Mouse (Mus musculus): ENCODE data around the gene Wdr75. TPM values are rescaled to one million over a fixed set of nuclear protein-coding genes. Genes with fewer than 3 reads are reported as not detected.

Wdr75 gene
- 45.4 and 51.3 TPM in 2 replicates for polyA plus RNA-seq (2015; fragmentation: Nextera tagmentation; extraction: Ambion mirVana)

- Histone ChIP-seq H3K9ac (ENCODE audit: low read depth, low read length) (peak within 1 kb of the TSS; percentile 92), H3K9me3 (ENCODE audit: control insufficient read depth, low read length) (no peaks in the 10 kb centered on the region), H3K4me1 (ENCODE audit: control insufficient read depth, insufficient read depth, low read length) (peaks cover 8% of the 10 kb centered on the region; the same call in 1 of the 2 replicates), H3K27me3 (replicated peaks; ENCODE audit: control insufficient read depth, insufficient read depth, low read length) (no peaks in the 10 kb centered on the region), H3K36me3 (ENCODE audit: control insufficient read depth, insufficient read depth, low read length) (no peaks in the 10 kb centered on the region), H3K27ac (ENCODE audit: low read length) (peak within 1 kb of the TSS; percentile 95), H3K4me2 (ENCODE audit: low read depth, low read length) (peak within 1 kb of the TSS; percentile 69), H3K4me3 (ENCODE audit: low read length) (peak within 1 kb of the TSS; percentile 88)
- peak; percentile 100 for ATAC-seq
- under 1% methylated on average over 70 of the region's 70 CpGs for WGBS
Observed at GRCm38 (mm10) chr1:45794969-45795908, at the start of gene Wdr75. Gene Wdr75, plus strand, starts transcription at chr1:45795166.

- H3K27ac ChIP-seq (ENCODE audit: low read length), result peak overlapping the region; percentile 40
Observed at GRCm38 (mm10) chr1:45755902-45756301, 39.1 kb upstream of the Wdr75 start.

GRCm38 (mm10) chr1:45756707-45757106 lies 38.3 kb upstream of the Wdr75 start:
- no peak for ATAC-seq
- no peak overlapping the region for H3K27ac ChIP-seq (ENCODE audit: low read length)
- no peaks in the 10 kb centered on the region for H3K36me3 ChIP-seq (ENCODE audit: control insufficient read depth, insufficient read depth, low read length)
- no peaks in the 10 kb centered on the region for H3K9me3 ChIP-seq (ENCODE audit: control insufficient read depth, low read length)
- no peak overlapping the region for H3K9ac ChIP-seq (ENCODE audit: low read depth, low read length)
- H3K27me3 ChIP-seq (replicated peaks; ENCODE audit: control insufficient read depth, insufficient read depth, low read length), result no peaks in the 10 kb centered on the region
- H3K4me1 ChIP-seq (ENCODE audit: control insufficient read depth, insufficient read depth, low read length), result no peaks in the 10 kb centered on the region
- no peak overlapping the region for H3K4me2 ChIP-seq (ENCODE audit: low read depth, low read length)
- no peak overlapping the region for H3K4me3 ChIP-seq (ENCODE audit: low read length)

More at GRCm38 (mm10) chr1:45755902-45756301, 39.1 kb upstream of the Wdr75 start:
- Histone ChIP-seq H3K4me1 (ENCODE audit: control insufficient read depth, insufficient read depth, low read length) (no peaks in the 10 kb centered on the region), H3K9ac (ENCODE audit: low read depth, low read length) (no peak overlapping the region), H3K4me3 (ENCODE audit: low read length) (no peak overlapping the region), H3K27me3 (replicated peaks; ENCODE audit: control insufficient read depth, insufficient read depth, low read length) (no peaks in the 10 kb centered on the region), H3K4me2 (ENCODE audit: low read depth, low read length) (no peak overlapping the region), H3K36me3 (ENCODE audit: control insufficient read depth, insufficient read depth, low read length) (no peaks in the 10 kb centered on the region), H3K9me3 (ENCODE audit: control insufficient read depth, low read length) (no peaks in the 10 kb centered on the region)
- no peak for ATAC-seq

GRCm38 (mm10) chr1:45758011-45758410 lies 37.0 kb upstream of the Wdr75 start:
- Histone ChIP-seq H3K4me3 (ENCODE audit: low read length) (no peak overlapping the region), H3K36me3 (ENCODE audit: control insufficient read depth, insufficient read depth, low read length) (no peaks in the 10 kb centered on the region), H3K27ac (ENCODE audit: low read length) (peak overlapping the region; percentile 13; the same call in 1 of the 2 replicates), H3K9ac (ENCODE audit: low read depth, low read length) (no peak overlapping the region), H3K27me3 (replicated peaks; ENCODE audit: control insufficient read depth, insufficient read depth, low read length) (no peaks in the 10 kb centered on the region), H3K4me1 (ENCODE audit: control insufficient read depth, insufficient read depth, low read length) (no peaks in the 10 kb centered on the region), H3K9me3 (ENCODE audit: control insufficient read depth, low read length) (no peaks in the 10 kb centered on the region), H3K4me2 (ENCODE audit: low read depth, low read length) (no peak overlapping the region)
- no peak for ATAC-seq
- WGBS, result 83% methylated on average over 1 of the region's 1 CpGs

- H3K27me3 ChIP-seq (replicated peaks; ENCODE audit: control insufficient read depth, insufficient read depth, low read length), result no peaks in the 10 kb centered on the region
- peak; percentile 87 for ATAC-seq
- H3K27ac ChIP-seq (ENCODE audit: low read length), result peak overlapping the region; percentile 89
- H3K9ac ChIP-seq (ENCODE audit: low read depth, low read length), result no peak overlapping the region
- H3K4me3 ChIP-seq (ENCODE audit: low read length), result no peak overlapping the region
- no peaks in the 10 kb centered on the region for H3K4me1 ChIP-seq (ENCODE audit: control insufficient read depth, insufficient read depth, low read length)
- 32% methylated on average over 4 of the region's 4 CpGs for WGBS
- H3K4me2 ChIP-seq (ENCODE audit: low read depth, low read length), result no peak overlapping the region
- H3K9me3 ChIP-seq (ENCODE audit: control insufficient read depth, low read length), result no peaks in the 10 kb centered on the region
- H3K36me3 ChIP-seq (ENCODE audit: control insufficient read depth, insufficient read depth, low read length), result no peaks in the 10 kb centered on the region
Observed at GRCm38 (mm10) chr1:45760667-45761467, 34.1 kb upstream of the Wdr75 start.

GRCm38 (mm10) chr1:45761468-45761795 lies 33.5 kb upstream of the Wdr75 start:
- H3K9ac ChIP-seq (ENCODE audit: low read depth, low read length), result no peak overlapping the region
- no peaks in the 10 kb centered on the region for H3K4me1 ChIP-seq (ENCODE audit: control insufficient read depth, insufficient read depth, low read length)
- peak; percentile 72; the same call in 1 of the 2 replicates for ATAC-seq
- no peaks in the 10 kb centered on the region for H3K9me3 ChIP-seq (ENCODE audit: control insufficient read depth, low read length)
- H3K36me3 ChIP-seq (ENCODE audit: control insufficient read depth, insufficient read depth, low read length), result no peaks in the 10 kb centered on the region
- no peak overlapping the region for H3K4me3 ChIP-seq (ENCODE audit: low read length)
- H3K27ac ChIP-seq (ENCODE audit: low read length), result peak overlapping the region; percentile 89
- no peaks in the 10 kb centered on the region for H3K27me3 ChIP-seq (replicated peaks; ENCODE audit: control insufficient read depth, insufficient read depth, low read length)
- H3K4me2 ChIP-seq (ENCODE audit: low read depth, low read length), result no peak overlapping the region
- 31% methylated on average over 1 of the region's 1 CpGs for WGBS

- H3K4me2 ChIP-seq (ENCODE audit: low read depth, low read length), result no peak overlapping the region
- H3K9ac ChIP-seq (ENCODE audit: low read depth, low read length), result no peak overlapping the region
- H3K27ac ChIP-seq (ENCODE audit: low read length), result no peak overlapping the region; the same call in 1 of the 2 replicates
- H3K9me3 ChIP-seq (ENCODE audit: control insufficient read depth, low read length), result no peaks in the 10 kb centered on the region
- peak; percentile 60; the same call in 1 of the 2 replicates for ATAC-seq
- H3K4me3 ChIP-seq (ENCODE audit: low read length), result no peak overlapping the region
- no peaks in the 10 kb centered on the region for H3K27me3 ChIP-seq (replicated peaks; ENCODE audit: control insufficient read depth, insufficient read depth, low read length)
- H3K4me1 ChIP-seq (ENCODE audit: control insufficient read depth, insufficient read depth, low read length), result no peaks in the 10 kb centered on the region
- WGBS, result 50% methylated on average over 4 of the region's 4 CpGs
- no peaks in the 10 kb centered on the region for H3K36me3 ChIP-seq (ENCODE audit: control insufficient read depth, insufficient read depth, low read length)
Observed at GRCm38 (mm10) chr1:45765678-45766077, 29.3 kb upstream of the Wdr75 start.

- Histone ChIP-seq H3K9me3 (ENCODE audit: control insufficient read depth, low read length) (no peaks in the 10 kb centered on the region), H3K36me3 (ENCODE audit: control insufficient read depth, insufficient read depth, low read length) (no peaks in the 10 kb centered on the region), H3K27ac (ENCODE audit: low read length) (no peak overlapping the region; the same call in 1 of the 2 replicates), H3K4me2 (ENCODE audit: low read depth, low read length) (no peak overlapping the region), H3K9ac (ENCODE audit: low read depth, low read length) (no peak overlapping the region), H3K4me1 (ENCODE audit: control insufficient read depth, insufficient read depth, low read length) (no peaks in the 10 kb centered on the region), H3K4me3 (ENCODE audit: low read length) (no peak overlapping the region), H3K27me3 (replicated peaks; ENCODE audit: control insufficient read depth, insufficient read depth, low read length) (no peaks in the 10 kb centered on the region)
- 22% methylated on average over 8 of the region's 8 CpGs for WGBS
- 0 out of 2 replicates have a peak, but pooled peaks have one; percentile 49 for ATAC-seq
Observed at GRCm38 (mm10) chr1:45766123-45766522, 28.8 kb upstream of the Wdr75 start.

- WGBS, result 78% methylated on average over 5 of the region's 5 CpGs
- Histone ChIP-seq H3K4me2 (ENCODE audit: low read depth, low read length) (no peak overlapping the region), H3K27me3 (replicated peaks; ENCODE audit: control insufficient read depth, insufficient read depth, low read length) (no peaks in the 10 kb centered on the region), H3K4me1 (ENCODE audit: control insufficient read depth, insufficient read depth, low read length) (no peaks in the 10 kb centered on the region), H3K9me3 (ENCODE audit: control insufficient read depth, low read length) (no peaks in the 10 kb centered on the region), H3K36me3 (ENCODE audit: control insufficient read depth, insufficient read depth, low read length) (no peaks in the 10 kb centered on the region), H3K27ac (ENCODE audit: low read length) (no peak overlapping the region), H3K9ac (ENCODE audit: low read depth, low read length) (no peak overlapping the region), H3K4me3 (ENCODE audit: low read length) (no peak overlapping the region)
- ATAC-seq, result no peak
Observed at GRCm38 (mm10) chr1:45767533-45767932, 27.4 kb upstream of the Wdr75 start.

Measured in intestine, embryonic 16.5 days (tissue).